Mouse (Mus musculus) lung, embryonic 16.5 days (tissue): ENCODE data around the gene Lrrc56. TPM values are rescaled to one million over a fixed set of nuclear protein-coding genes. Genes with fewer than 3 reads are reported as not detected.

Experiments used
- ATAC-seq: fragments of 200-750 bp; cut with Nextera tagmentation; 2 replicates; pipeline ENCODE4 v1.8.0; 2017; ENCODE audit warnings: low read depth, mild to moderate bottlenecking, moderate library complexity
- H3K27ac ChIP-seq: fragments of 300-500 bp; sonication (generic); 2 replicates; pipeline ENCODE4 v1.5.1; 2014; ENCODE audit warnings: mild to moderate bottlenecking, control low read depth, low read length
- H3K27me3 ChIP-seq: fragments of 300-500 bp; sonication (generic); 2 replicates; pipeline ENCODE4 v1.6.1; 2014; ENCODE audit warnings: low read depth, low read length, mixed read lengths; ENCODE audit not compliant: control insufficient read depth, insufficient read depth
- H3K36me3 ChIP-seq: fragments of 300-500 bp; sonication (generic); 2 replicates; pipeline ENCODE4 v1.6.1; 2014; ENCODE audit warnings: low read length; ENCODE audit not compliant: control insufficient read depth, insufficient read depth
- H3K4me1 ChIP-seq: fragments of 300-500 bp; sonication (generic); replicated peaks from 2 replicates; pipeline ENCODE4 v1.6.1; 2014; ENCODE audit warnings: low read length, mixed read lengths; ENCODE audit not compliant: control insufficient read depth, insufficient read depth
- H3K4me2 ChIP-seq: fragments of 300-500 bp; sonication (generic); 2 replicates; pipeline ENCODE4 v1.6.1; 2014; ENCODE audit warnings: low read depth, low read length, control low read depth
- H3K4me3 ChIP-seq: fragments of 300-500 bp; sonication (generic); 2 replicates; pipeline ENCODE4 v1.5.1; 2014; ENCODE audit warnings: mild to moderate bottlenecking, low read length, control low read depth
- H3K9ac ChIP-seq: fragments of 300-500 bp; sonication (generic); 2 replicates; pipeline ENCODE4 v1.6.1; 2014; ENCODE audit warnings: low read length, control low read depth
- H3K9me3 ChIP-seq: fragments of 300-500 bp; sonication (generic); 2 replicates; pipeline ENCODE4 v1.6.1; 2016; ENCODE audit warnings: low read length; ENCODE audit not compliant: control insufficient read depth
- WGBS: fragments of 180-500 bp; shearing (Covaris S2); extraction: QIAGEN DNeasy Blood & Tissue Kit; methylation state at CpG from one replicate; pipeline ENCODE4 v1.1.7; 2014; 5-methylcytosine and 5-hydroxymethylcytosine counted together
- polyA plus RNA-seq: library from polyadenylated mRNA; unstranded; fragments of >200 nt; fragmentation: Nextera tagmentation; extraction: Ambion mirVana; gene quantifications from 2 replicates; pipeline ENCODE4 v1.2.1, GENCODE M21; 2015

Lrrc56 gene
- 8.6 and 8.9 TPM in 2 replicates for polyA plus RNA-seq

DNA sequence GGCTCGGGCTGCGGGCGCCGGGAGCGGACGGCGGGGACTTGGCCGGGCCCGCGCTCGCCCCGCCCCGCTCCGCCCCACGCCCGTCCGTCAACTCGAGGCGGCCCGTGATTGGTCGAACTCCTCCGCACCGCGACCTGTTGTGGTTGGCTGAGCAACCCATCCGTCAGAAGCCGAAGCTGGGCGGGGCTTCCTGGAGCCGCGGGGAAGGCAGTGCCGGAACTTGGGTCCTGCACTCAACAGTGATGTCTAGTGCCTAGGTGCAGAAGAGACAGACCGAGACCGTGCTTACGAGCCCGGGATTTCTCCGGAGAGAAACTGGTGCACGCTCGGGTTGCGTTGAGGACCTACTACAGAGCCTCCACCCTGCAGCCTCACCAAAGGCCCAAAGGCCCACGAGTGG lies at the start of gene Lrrc56, which contains the start of gene Hras:
Lrrc56 (plus strand) TSS at position 210 of the 400 bp plus-strand sequence.
Hras (minus strand) TSS at position 58 of the 400 bp plus-strand sequence.
- ATAC-seq: peak; percentile 97
- H3K4me2 ChIP-seq: peak within 1 kb of the TSS; percentile 96
- under 1% methylated on average over 31 of the region's 39 CpGs for WGBS
- H3K27ac ChIP-seq: peak within 1 kb of the TSS; percentile 88
- peaks cover 19% of the 10 kb centered on the region for H3K4me1 ChIP-seq
- peak within 1 kb of the TSS; percentile 94 for H3K4me3 ChIP-seq
- H3K36me3 ChIP-seq: peaks cover 33% of the 10 kb centered on the region
- H3K27me3 ChIP-seq: peaks cover 4% of the 10 kb centered on the region; the same call in 1 of the 2 replicates
- H3K9ac ChIP-seq: peak within 1 kb of the TSS; percentile 97
- no peaks in the 10 kb centered on the region for H3K9me3 ChIP-seq

DNA sequence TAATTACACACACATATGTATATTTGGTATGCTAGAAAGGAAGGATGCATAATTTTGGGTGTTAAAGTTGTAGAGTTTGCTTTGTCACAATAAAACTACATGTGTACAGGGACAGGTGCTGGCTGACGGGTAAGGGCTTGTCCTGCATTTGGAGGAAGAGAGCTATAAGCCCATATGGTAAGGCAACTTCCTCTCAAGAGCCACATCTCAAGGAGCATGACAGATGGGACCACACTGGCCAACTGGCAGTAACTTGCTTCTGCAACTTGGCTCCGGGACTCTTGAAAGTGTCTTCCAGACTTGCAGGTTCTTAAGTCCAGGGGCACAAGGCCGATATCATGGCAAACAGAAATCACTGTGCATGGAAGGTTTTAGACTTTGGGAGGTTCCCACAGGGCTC lies 49.3 kb upstream of the Lrrc56 start:
- no peak for ATAC-seq

DNA sequence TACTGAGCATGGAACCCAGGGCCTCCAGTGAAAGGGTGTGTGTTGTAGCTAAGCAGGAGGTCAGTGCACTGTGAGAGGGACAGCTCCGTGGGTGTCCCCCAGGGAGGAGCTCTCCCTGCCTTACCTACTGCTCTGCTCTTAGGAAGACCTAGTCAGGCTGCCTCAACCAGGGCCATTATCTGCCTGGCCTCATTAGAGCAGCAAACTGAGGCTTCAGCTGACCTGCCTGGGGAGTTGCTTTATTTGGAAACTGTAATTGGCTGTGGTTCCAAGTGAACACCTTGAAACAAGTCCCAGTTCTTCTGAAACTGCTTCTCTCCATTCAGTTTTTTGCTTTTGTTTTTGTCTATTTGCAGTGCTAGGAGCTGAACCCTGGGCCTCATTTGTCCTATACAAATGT lies 48.6 kb upstream of the Lrrc56 start:
- Histone ChIP-seq H3K27me3 (no peaks in the 10 kb centered on the region), H3K36me3 (peaks cover 10% of the 10 kb centered on the region), H3K4me3 (no peak overlapping the region), H3K9ac (no peak overlapping the region), H3K4me1 (no peaks in the 10 kb centered on the region), H3K9me3 (no peaks in the 10 kb centered on the region), H3K4me2 (no peak overlapping the region), H3K27ac (no peak overlapping the region)
- WGBS: 67% methylated on average over 1 of the region's 1 CpGs
- ATAC-seq: no peak

More for the DNA sequence above, 49.3 kb upstream of the Lrrc56 start:
- no peak overlapping the region for H3K27ac ChIP-seq
- H3K9me3 ChIP-seq: no peaks in the 10 kb centered on the region
- H3K9ac ChIP-seq: no peak overlapping the region
- H3K36me3 ChIP-seq: peaks cover 10% of the 10 kb centered on the region
- H3K4me2 ChIP-seq: no peak overlapping the region
- H3K4me1 ChIP-seq: no peaks in the 10 kb centered on the region
- H3K27me3 ChIP-seq: no peaks in the 10 kb centered on the region
- 85% methylated on average over 3 of the region's 3 CpGs for WGBS
- H3K4me3 ChIP-seq: no peak overlapping the region

DNA sequence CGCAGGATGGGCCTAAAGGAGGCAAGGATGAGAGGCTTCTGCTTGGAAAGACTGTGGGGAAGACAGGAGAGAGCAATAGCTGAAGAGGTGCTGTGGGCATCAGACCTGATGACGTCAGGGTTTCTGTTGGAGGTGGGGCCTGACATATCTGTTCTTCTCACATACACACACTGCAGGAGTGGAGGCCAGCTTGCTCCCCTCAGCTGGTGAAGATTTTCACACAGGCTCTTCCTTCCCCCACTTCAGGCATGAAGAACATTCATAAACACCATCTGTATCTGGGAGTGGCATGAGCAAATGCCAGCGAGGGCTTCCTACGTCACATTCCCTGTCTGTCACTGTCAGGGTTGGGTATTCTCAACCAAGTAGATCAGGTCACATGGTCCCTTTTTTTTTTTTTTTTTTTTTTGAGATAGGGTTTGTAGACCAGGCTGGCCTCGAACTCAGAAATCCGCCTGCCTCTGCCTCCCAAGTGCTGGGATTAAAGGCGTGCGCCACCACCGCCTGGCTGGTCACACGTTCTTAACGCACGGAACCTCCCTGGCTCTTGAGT lies 47.8 kb upstream of the Lrrc56 start:
- Histone ChIP-seq H3K4me2 (no peak overlapping the region), H3K9me3 (no peaks in the 10 kb centered on the region), H3K4me1 (no peaks in the 10 kb centered on the region), H3K9ac (no peak overlapping the region), H3K27ac (no peak overlapping the region), H3K36me3 (peaks cover 13% of the 10 kb centered on the region), H3K27me3 (no peaks in the 10 kb centered on the region), H3K4me3 (no peak overlapping the region)
- 91% methylated on average over 12 of the region's 12 CpGs for WGBS
- no peak for ATAC-seq

DNA sequence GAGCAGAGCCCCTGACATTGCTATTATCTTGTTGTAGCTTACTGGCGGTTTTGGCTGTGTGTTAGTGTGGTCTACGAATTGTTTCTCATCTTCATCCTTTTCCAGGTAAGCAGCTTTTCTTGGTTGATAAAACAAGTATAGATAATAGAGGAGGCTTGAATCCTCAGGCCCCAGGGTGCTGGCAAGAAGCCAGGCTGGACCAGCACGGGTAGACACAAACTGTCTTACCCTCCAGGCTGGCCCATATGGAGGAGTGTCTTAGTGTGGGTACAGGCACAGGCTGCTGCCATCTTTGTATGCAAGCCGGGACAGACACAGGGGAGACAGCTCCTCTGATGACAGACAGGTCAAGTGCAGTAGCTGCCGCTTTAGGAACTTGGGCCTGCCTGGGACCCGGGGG lies 46.9 kb upstream of the Lrrc56 start:
- no peaks in the 10 kb centered on the region for H3K27me3 ChIP-seq
- H3K27ac ChIP-seq: no peak overlapping the region
- no peak for ATAC-seq
- H3K9ac ChIP-seq: no peak overlapping the region
- H3K36me3 ChIP-seq: peaks cover 13% of the 10 kb centered on the region
- no peaks in the 10 kb centered on the region for H3K4me1 ChIP-seq
- WGBS: 75% methylated on average over 6 of the region's 6 CpGs
- no peak overlapping the region for H3K4me2 ChIP-seq
- no peak overlapping the region for H3K4me3 ChIP-seq
- H3K9me3 ChIP-seq: no peaks in the 10 kb centered on the region

DNA sequence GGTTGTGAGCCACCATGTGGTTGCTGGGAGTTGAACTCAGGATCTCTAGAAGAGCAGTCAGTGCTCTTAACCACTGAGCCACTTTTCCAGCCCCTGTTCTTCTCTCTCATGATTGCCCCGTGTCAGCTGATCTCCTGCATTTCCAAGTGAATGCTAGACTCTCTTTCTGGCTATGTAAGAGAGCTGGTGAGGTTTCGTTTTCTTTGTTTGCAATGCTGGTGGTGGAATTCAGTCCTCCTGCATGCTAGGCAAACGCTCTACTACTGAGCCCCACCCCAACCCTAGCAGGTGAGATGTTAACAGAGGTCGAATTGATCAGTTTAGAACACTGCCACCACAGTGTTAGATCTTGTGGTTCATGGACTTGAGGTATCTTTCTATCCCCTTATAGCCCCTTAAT lies 45.3 kb upstream of the Lrrc56 start:
- H3K36me3 ChIP-seq: peaks cover 13% of the 10 kb centered on the region
- H3K9me3 ChIP-seq: no peaks in the 10 kb centered on the region
- ATAC-seq: no peak
- 51% methylated on average over 4 of the region's 4 CpGs for WGBS
- H3K4me2 ChIP-seq: no peak overlapping the region
- H3K9ac ChIP-seq: no peak overlapping the region
- H3K4me3 ChIP-seq: no peak overlapping the region
- no peaks in the 10 kb centered on the region for H3K4me1 ChIP-seq
- no peak overlapping the region for H3K27ac ChIP-seq
- H3K27me3 ChIP-seq: no peaks in the 10 kb centered on the region

DNA sequence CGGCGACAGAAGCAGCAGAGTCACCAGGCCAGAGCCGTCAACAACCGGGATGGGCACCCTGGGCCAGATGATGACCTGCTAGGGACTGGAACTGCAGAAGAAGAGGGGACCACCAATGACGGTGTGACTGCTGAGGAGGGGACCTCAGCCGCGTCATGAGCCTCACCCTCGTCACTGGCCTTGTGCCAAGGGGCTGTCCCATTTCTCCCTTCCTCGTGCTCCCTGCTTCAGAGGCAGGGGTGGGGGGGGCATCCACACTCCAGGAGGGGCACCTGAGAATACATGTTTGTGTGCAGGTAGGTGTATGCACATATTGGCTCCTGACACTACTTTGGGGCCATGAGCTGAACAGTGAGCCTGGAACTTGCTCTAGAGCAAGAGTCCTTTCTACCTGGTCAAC lies 38.6 kb upstream of the Lrrc56 start:
- Histone ChIP-seq H3K36me3 (peaks cover 19% of the 10 kb centered on the region), H3K4me2 (no peak overlapping the region), H3K27ac (no peak overlapping the region), H3K4me1 (no peaks in the 10 kb centered on the region), H3K9me3 (no peaks in the 10 kb centered on the region), H3K9ac (no peak overlapping the region), H3K27me3 (no peaks in the 10 kb centered on the region), H3K4me3 (no peak overlapping the region)
- 70% methylated on average over 9 of the region's 9 CpGs for WGBS
- ATAC-seq: 0 out of 2 replicates have a peak, but pooled peaks have one; percentile 7

DNA sequence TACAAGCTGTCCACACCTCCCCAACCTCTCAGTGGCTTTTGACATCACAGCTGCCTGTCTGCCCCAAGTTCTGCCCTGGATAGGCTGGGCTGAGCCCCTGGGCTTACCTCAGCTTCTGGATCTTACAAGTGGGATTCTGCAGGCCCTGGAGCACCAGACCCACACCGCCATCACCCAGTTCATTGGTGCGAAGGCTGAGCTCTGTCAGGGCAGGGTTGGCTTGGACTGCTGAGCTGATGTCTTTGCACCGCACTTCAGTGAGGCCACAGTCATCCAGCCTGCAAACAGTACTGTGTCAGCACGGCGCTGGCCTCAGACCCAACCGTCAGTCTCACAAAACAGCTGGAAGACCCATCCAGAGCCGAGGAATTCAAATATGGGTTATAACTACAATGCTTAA lies 29.6 kb upstream of the Lrrc56 start:
- Histone ChIP-seq H3K9ac (no peak overlapping the region), H3K4me1 (peaks cover 13% of the 10 kb centered on the region), H3K4me2 (no peak overlapping the region), H3K36me3 (peaks cover 35% of the 10 kb centered on the region), H3K4me3 (no peak overlapping the region), H3K9me3 (no peaks in the 10 kb centered on the region), H3K27ac (no peak overlapping the region), H3K27me3 (no peaks in the 10 kb centered on the region)
- ATAC-seq: no peak
- WGBS: 90% methylated on average over 7 of the region's 7 CpGs

DNA sequence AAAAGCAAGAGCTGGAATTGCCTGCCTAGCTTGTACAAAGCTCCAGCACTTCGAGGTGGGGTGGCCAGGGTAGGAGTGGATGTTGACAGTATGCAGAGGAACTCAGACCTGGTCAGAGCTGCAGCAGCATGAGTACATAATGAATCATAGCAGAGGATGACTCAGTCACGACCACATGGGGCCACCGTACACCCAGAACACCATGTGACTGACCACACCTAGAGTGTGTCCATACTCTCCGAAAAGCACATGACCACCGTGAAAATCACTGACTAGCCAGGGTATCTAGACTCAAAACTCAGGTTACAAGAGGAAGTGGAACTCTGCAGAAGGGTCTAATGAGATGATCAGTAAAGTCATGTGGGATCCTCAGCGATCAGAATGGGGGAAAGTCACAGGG lies 29.1 kb upstream of the Lrrc56 start:
- no peak overlapping the region for H3K9ac ChIP-seq
- 84% methylated on average over 6 of the region's 6 CpGs for WGBS
- H3K9me3 ChIP-seq: no peaks in the 10 kb centered on the region
- H3K27ac ChIP-seq: no peak overlapping the region
- H3K4me2 ChIP-seq: no peak overlapping the region
- no peaks in the 10 kb centered on the region for H3K27me3 ChIP-seq
- peaks cover 35% of the 10 kb centered on the region for H3K36me3 ChIP-seq
- H3K4me3 ChIP-seq: no peak overlapping the region
- ATAC-seq: no peak
- peaks cover 17% of the 10 kb centered on the region for H3K4me1 ChIP-seq
